Mouse (Mus musculus) liver, embryonic 16.5 days (tissue): ENCODE data around the gene Nnmt. TPM values are rescaled to one million over a fixed set of nuclear protein-coding genes. Genes with fewer than 3 reads are reported as not detected.

Experiments used
- ATAC-seq: fragments of 200-750 bp; cut with Nextera tagmentation; 2 replicates; pipeline ENCODE4 v1.8.0; 2017; ENCODE audit warnings: low read depth, mild to moderate bottlenecking, moderate number of reproducible peaks, moderate library complexity
- H3K27ac ChIP-seq: fragments of 300-500 bp; sonication (generic); 2 replicates; pipeline ENCODE4 v1.5.1; 2014; ENCODE audit warnings: mild to moderate bottlenecking, low read length
- H3K27me3 ChIP-seq: fragments of 300-500 bp; sonication (generic); 2 replicates; pipeline ENCODE4 v1.6.1; 2014; ENCODE audit warnings: low read depth, low read length, mixed read lengths; ENCODE audit not compliant: control insufficient read depth, insufficient read depth
- H3K36me3 ChIP-seq: fragments of 300-500 bp; sonication (generic); 2 replicates; pipeline ENCODE4 v1.6.1; 2014; ENCODE audit warnings: mild to moderate bottlenecking; ENCODE audit not compliant: control insufficient read depth, insufficient read depth
- H3K4me1 ChIP-seq: fragments of 300-500 bp; sonication (generic); 2 replicates; pipeline ENCODE4 v1.6.1; 2014; ENCODE audit warnings: low read depth, low read length, mixed read lengths; ENCODE audit not compliant: control insufficient read depth
- H3K4me2 ChIP-seq: fragments of 300-500 bp; sonication (generic); 2 replicates; pipeline ENCODE4 v1.6.1; 2014; ENCODE audit warnings: low read depth, low read length, mixed read lengths
- H3K4me3 ChIP-seq: fragments of 300-500 bp; sonication (generic); 2 replicates; pipeline ENCODE4 v1.5.1; 2014; ENCODE audit warnings: low read depth, mild to moderate bottlenecking, low read length
- H3K9ac ChIP-seq: fragments of 300-500 bp; sonication (generic); 2 replicates; pipeline ENCODE4 v1.6.1; 2014; ENCODE audit warnings: low read depth, low read length
- H3K9me3 ChIP-seq: fragments of 300-500 bp; sonication (generic); replicated peaks from 2 replicates; pipeline ENCODE4 v1.6.1; 2016; ENCODE audit warnings: low read length; ENCODE audit not compliant: control insufficient read depth
- WGBS: fragments of 180-500 bp; shearing (Covaris S2); extraction: QIAGEN DNeasy Blood & Tissue Kit; methylation state at CpG from one replicate; pipeline ENCODE4 v1.1.7; 2014; ENCODE audit not compliant: insufficient replicate concordance; 5-methylcytosine and 5-hydroxymethylcytosine counted together
- polyA plus RNA-seq: library from polyadenylated mRNA; unstranded; fragments of >200 nt; fragmentation: Nextera tagmentation; extraction: Ambion mirVana; gene quantifications from 2 replicates; pipeline ENCODE4 v1.2.1, GENCODE M21; 2015

Gene Nnmt
- polyA plus RNA-seq, 1 experiment from 2014 or later: 0.44 TPM

DNA sequence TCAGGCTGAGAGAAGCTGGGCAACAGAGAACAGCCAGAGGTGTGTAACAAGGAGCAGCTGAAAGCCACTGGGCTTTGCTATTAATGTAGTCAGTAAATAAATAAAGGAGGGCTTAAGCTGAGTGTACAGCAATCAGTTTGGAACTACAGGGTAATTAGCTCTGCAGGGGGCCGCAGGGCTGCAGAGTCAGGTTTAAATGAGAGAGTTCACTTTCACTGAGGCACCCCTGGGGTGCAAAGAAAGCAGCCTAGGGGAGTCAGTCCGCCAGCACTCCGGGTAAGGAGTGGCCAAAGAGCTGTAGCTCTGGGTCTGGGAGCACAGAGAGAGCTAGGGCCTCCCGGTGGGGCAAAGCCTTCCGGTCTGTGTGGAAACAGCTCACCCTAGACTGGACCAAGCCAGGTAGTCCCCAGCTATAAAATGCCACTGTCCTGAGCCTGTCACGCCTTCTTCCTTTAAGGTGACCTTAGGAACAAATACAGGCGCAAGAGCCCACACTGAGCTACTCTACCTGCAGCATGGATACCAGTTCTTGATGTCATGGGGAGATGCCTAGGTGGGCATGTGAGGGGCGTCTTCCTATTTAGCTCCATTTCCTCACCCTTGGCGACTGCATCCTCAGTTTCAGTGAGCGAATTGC lies 42.8 kb upstream of the Nnmt start:
- H3K4me2 ChIP-seq: no peak overlapping the region
- ATAC-seq: no peak
- 50% methylated on average over 10 of the region's 10 CpGs for whole genome bisulfite sequencing
- H3K27ac ChIP-seq: no peak overlapping the region
- H3K9me3 ChIP-seq: peaks cover 5% of the 10 kb centered on the region; the same call in 1 of the 2 replicates
- no peaks in the 10 kb centered on the region for H3K36me3 ChIP-seq
- H3K27me3 ChIP-seq: peaks cover 9% of the 10 kb centered on the region
- H3K4me3 ChIP-seq: no peak overlapping the region
- H3K9ac ChIP-seq: no peak overlapping the region
- H3K4me1 ChIP-seq: peaks cover 13% of the 10 kb centered on the region

DNA sequence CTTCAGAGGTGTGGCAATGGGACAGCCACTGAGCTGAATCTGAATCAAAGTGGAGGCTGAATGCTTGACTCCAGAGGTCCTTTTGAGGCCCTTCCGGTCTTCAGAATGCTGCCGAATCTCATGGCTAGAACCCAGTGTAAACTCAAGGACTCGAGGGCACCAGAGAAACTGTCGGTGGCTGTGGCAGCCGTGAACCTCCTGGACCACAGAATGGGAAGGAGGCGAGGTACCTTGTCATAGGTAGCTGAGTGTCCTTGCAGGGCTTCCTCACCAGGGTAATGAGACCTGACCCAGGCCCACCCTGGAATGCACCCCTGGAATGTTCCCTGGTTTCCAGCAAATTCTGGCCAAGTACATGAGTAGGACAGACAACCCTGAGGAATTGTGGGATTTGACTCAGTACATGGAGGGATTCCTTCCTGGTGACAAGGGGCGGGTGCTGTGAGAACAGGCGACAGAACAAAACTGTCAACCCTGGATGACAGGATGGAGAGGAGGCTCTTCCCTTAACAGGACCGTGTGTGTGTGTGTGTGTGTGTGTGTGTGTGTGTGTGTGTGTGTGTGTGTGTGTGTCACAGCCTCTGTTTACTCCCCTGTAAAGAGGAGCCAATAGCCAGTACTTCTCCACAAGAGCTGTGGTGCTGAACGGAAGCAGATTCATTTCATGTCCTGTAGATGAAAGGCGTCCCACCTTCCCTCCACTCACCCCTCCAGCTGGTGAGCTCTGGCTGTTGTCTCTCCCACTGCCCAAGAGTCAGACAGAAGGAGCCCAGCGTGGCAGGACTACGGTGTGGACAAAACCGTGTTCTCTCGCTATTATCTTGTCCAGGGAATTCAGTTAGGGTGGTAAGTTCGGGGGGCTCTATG lies 42.1 kb upstream of the Nnmt start:
- 61% methylated on average over 16 of the region's 16 CpGs for WGBS
- no peak for ATAC-seq
- H3K4me2 ChIP-seq: no peak overlapping the region

DNA sequence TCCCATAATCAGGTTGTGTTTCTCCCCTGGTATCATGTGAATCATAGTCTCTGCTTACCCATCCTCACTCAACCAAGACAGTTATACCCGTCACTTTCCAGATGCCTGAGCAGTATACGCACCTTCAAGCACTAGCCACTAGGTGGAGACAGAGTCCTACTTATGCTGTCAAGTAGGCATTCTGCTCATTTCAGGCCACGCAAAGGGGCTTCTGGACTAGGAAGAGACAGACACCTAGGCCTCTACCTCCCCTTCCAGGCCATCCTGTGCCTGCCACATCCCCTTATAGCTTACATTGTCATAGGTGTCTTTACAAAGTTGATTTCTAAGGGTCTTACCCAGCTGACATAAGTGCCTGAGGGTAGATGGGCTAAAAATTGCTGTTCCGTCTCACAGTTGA lies 41.3 kb upstream of the Nnmt start:
- no peaks in the 10 kb centered on the region for H3K36me3 ChIP-seq
- H3K27me3 ChIP-seq: peaks cover 9% of the 10 kb centered on the region
- peaks cover 5% of the 10 kb centered on the region; the same call in 1 of the 2 replicates for H3K9me3 ChIP-seq
- H3K4me2 ChIP-seq: no peak overlapping the region
- H3K4me3 ChIP-seq: no peak overlapping the region
- ATAC-seq: no peak
- H3K4me1 ChIP-seq: peaks cover 13% of the 10 kb centered on the region
- H3K9ac ChIP-seq: no peak overlapping the region
- no peak overlapping the region for H3K27ac ChIP-seq
- 19% methylated on average over 4 of the region's 4 CpGs for WGBS

More for the DNA sequence above, 42.1 kb upstream of the Nnmt start:
- Histone ChIP-seq H3K36me3 (no peaks in the 10 kb centered on the region), H3K27ac (no peak overlapping the region), H3K9ac (no peak overlapping the region), H3K4me1 (peaks cover 13% of the 10 kb centered on the region), H3K27me3 (peaks cover 9% of the 10 kb centered on the region), H3K9me3 (peaks cover 5% of the 10 kb centered on the region; the same call in 1 of the 2 replicates), H3K4me3 (no peak overlapping the region)

DNA sequence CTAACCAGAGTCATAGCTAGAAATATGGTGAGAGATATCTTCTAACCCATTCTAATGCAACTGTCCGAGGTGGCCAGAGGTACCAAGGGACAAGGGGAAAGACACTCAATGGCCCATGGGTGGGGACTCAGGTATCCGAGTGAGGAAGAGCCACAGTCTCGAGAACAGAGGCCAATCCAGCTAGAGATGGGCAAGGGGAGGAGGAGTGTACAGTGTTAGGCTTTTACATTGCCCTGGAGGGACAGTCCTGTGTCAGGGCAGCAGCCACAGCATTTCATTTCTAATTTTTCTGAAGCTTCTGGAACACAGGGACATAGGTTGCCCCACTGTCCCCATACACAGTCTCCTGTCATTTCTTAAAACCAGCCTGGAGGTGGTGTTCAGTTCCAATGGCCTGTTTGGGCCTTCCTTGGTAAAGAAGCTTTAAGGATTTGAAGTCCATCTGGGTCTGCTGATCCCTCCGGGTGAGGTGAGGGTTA lies 40.7 kb upstream of the Nnmt start:
- Histone ChIP-seq H3K4me3 (no peak overlapping the region), H3K4me1 (peaks cover 13% of the 10 kb centered on the region), H3K4me2 (no peak overlapping the region), H3K36me3 (no peaks in the 10 kb centered on the region), H3K9me3 (peaks cover 5% of the 10 kb centered on the region; the same call in 1 of the 2 replicates), H3K27me3 (peaks cover 9% of the 10 kb centered on the region), H3K9ac (no peak overlapping the region), H3K27ac (no peak overlapping the region)
- no peak for ATAC-seq
- 36% methylated on average over 4 of the region's 4 CpGs for WGBS

DNA sequence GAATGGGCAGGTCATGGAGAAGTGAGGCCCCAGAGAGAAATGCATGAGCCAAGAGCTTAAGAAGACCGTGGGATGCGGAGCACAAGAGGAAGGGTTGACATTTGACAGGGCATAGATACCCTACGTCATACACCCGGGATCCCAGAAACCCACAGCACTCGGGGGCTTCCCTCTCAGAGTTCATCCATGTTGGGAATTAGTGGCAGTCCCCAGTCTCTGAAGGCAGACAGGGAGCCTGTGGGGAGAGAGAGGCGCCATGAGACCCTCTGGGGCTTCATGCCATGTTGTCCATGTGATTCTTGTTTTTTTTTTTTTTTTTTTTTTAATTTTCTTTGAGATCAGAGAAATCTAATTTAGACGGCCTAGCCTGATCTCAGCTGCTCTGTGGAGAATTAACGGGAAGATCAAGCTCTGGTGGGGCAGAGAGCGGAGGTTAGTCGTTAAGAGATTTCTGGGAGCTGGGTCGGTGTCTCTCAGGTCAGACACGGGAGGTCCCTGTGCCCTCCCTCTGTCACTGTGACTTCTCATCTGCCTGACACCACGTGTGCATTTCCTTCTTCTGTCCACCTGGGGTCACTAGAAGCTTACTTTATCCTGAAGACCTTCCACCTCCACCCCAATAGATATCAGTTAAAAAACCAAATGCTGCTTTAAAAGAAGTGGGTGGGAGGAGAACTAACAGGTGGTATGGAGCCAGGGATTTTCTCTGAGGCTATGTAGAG lies 40.1 kb upstream of the Nnmt start:
- Histone ChIP-seq H3K4me1 (peaks cover 11% of the 10 kb centered on the region), H3K27me3 (peaks cover 9% of the 10 kb centered on the region), H3K4me2 (no peak overlapping the region), H3K9ac (no peak overlapping the region), H3K4me3 (no peak overlapping the region), H3K27ac (no peak overlapping the region), H3K36me3 (no peaks in the 10 kb centered on the region), H3K9me3 (peaks cover 5% of the 10 kb centered on the region; the same call in 1 of the 2 replicates)
- no peak for ATAC-seq
- 36% methylated on average over 13 of the region's 13 CpGs for WGBS

DNA sequence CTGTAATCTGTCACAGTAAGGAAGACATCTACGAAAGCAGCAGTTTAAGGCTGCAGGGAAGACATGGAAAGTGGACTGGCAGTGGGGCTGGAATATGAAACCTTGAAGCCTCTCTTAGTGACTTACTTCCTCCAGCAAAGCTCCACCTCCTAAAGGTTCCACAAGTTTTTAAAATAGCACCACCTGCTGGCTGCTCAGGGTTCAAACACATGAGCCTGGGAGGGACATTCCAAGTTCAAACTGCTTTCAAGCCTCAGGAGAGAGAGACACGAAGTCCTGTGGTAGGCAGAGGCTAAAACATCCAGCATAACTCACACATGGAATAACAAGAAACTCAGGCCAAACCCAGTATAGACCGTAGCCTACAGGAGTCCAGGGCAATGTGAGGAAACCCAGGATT lies 39.4 kb upstream of the Nnmt start:
- peaks cover 5% of the 10 kb centered on the region for H3K4me1 ChIP-seq
- WGBS: 58% methylated on average over 3 of the region's 3 CpGs
- H3K27ac ChIP-seq: no peak overlapping the region
- H3K4me2 ChIP-seq: no peak overlapping the region
- ATAC-seq: no peak
- H3K36me3 ChIP-seq: no peaks in the 10 kb centered on the region
- H3K27me3 ChIP-seq: peaks cover 9% of the 10 kb centered on the region
- no peak overlapping the region for H3K4me3 ChIP-seq
- H3K9me3 ChIP-seq: peaks cover 5% of the 10 kb centered on the region; the same call in 1 of the 2 replicates
- no peak overlapping the region for H3K9ac ChIP-seq

DNA sequence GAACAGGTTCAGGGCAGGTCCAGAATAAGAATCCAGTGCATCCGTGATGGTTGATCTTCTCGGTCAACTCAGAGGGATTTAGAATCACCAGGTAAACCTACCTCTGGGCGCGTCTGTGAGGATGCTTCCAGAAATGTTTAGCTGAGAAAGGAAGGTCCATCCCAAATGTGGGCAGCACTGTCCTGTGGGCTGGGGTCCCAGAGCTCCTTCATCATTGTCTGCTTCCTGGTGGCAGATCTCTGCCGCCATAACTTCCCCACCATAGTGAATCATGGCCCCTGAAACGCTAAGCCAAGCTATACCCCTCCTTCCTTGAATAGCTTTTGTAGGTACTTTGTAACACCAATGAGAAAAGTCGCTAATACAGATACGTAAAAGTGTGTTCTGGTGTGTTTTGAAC lies 36.7 kb upstream of the Nnmt start:
- 71% methylated on average over 8 of the region's 8 CpGs for WGBS
- H3K36me3 ChIP-seq: no peaks in the 10 kb centered on the region

DNA sequence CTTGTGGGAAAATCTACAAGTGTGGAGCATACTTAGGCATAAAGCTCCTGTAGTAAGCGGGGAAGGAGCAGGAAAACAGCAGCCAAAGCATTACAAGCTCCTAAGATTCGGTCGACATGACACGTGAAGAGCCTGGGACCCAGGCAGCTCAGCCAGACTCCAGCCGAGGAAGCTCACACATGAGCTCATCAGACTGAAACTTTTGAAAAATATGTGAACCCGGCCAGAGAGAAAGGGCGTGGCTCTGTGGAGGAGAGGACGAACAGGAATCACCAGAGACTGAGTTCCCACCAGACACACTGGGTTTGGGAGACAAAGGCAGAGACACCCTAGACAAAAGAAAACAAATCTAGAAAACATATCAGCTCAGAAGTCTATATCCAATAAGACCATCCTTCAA lies 35.9 kb upstream of the Nnmt start:
- Histone ChIP-seq H3K27me3 (no peaks in the 10 kb centered on the region; the same call in 1 of the 2 replicates), H3K27ac (no peak overlapping the region), H3K36me3 (no peaks in the 10 kb centered on the region), H3K9ac (no peak overlapping the region), H3K4me2 (no peak overlapping the region), H3K4me1 (no peaks in the 10 kb centered on the region), H3K4me3 (no peak overlapping the region), H3K9me3 (peaks cover 5% of the 10 kb centered on the region; the same call in 1 of the 2 replicates)
- ATAC-seq: no peak
- WGBS: 67% methylated on average over 8 of the region's 8 CpGs

More for the DNA sequence above, 36.7 kb upstream of the Nnmt start:
- no peak overlapping the region for H3K27ac ChIP-seq
- no peak overlapping the region for H3K4me2 ChIP-seq
- H3K9me3 ChIP-seq: peaks cover 5% of the 10 kb centered on the region; the same call in 1 of the 2 replicates
- H3K27me3 ChIP-seq: no peaks in the 10 kb centered on the region; the same call in 1 of the 2 replicates
- H3K9ac ChIP-seq: no peak overlapping the region
- H3K4me1 ChIP-seq: no peaks in the 10 kb centered on the region
- no peak overlapping the region for H3K4me3 ChIP-seq
- no peak for ATAC-seq
